14 mouse cellular contexts compared by ENCODE assay signal in the genomic region with DNA sequence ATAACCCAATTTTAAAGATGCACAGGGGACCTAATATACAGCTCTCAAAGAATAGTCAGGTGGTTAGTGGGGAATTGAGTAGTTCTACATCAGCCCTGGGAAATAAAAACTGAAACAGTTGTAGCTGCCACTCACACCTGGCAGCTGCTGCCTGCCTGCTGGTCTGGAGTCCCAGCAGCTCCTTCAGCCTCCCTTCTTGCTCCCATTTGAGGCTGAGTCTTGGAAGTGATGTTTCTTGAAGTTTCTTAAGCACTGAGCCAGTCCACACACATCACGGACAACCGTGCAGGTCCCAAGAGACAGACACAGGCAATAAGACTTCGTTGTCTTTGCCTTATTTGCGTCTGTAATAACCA.
"Had no signal": no experiment of that assay in that cellular context is flagged by ENCODE, and none has a peak within 500 bp of the region (broad histone marks: within the 10 kb centered on the region; RNA-seq: fewer than 3 reads in every experiment).

No protein-coding gene starts in this region.

- H3K9me3 ChIP-seq: lung, embryonic 15.5 days; midbrain, embryonic 12.5 days had no signal

- H3K27me3 ChIP-seq: liver, embryonic 13.5 days; lung, embryonic 15.5 days; midbrain, embryonic 12.5 days; neural tube, embryonic 13.5 days had no signal

- DNase-seq: kidney, adult 18-20 months; kidney, postnatal 4 days; liver; liver, embryonic 13.5 days; liver, postnatal 0 days; lung, postnatal 14 days; retina, postnatal 1 day; right cerebral cortex, postnatal 4 days; thymus, postnatal 4 days had no signal

- H3K9ac ChIP-seq: liver, embryonic 13.5 days; liver, postnatal 0 days; lung, embryonic 15.5 days; midbrain, embryonic 12.5 days; neural tube, embryonic 13.5 days had no signal

- H3K4me2 ChIP-seq: liver, embryonic 13.5 days; lung, embryonic 15.5 days; midbrain, embryonic 12.5 days; neural tube, embryonic 13.5 days had no signal

- H3K4me3 ChIP-seq: layer of hippocampus, adult 2 months; left cerebral cortex, adult 2 months; liver, embryonic 13.5 days; lung, embryonic 15.5 days; midbrain, embryonic 12.5 days; neural tube, embryonic 13.5 days had no signal

- ATAC-seq: liver, postnatal 0 days had no signal

- H3K27ac ChIP-seq: layer of hippocampus, adult 2 months; left cerebral cortex, adult 2 months; liver, embryonic 13.5 days; lung, embryonic 15.5 days; midbrain, embryonic 12.5 days; neural tube, embryonic 13.5 days had no signal
